Mouse (Mus musculus) heart, adult 9 months (tissue): Measurements from ENCODE around the gene Tomm40l.

ENCODE experiments used
- DNase-seq, 2 experiments: peaks; one replicate each; pipeline ENCODE4 v3.0.0; 2022; ENCODE audit warnings: low spot score in 2 of 2

The Tomm40l gene

GRCm38 (mm10) chr1:171229750-171230149 lies 7.4 kb upstream of the Tomm40l start:
- no peak for DNase-seq

GRCm38 (mm10) chr1:171227879-171228278 lies 5.6 kb upstream of the Tomm40l start:
- DNase-seq, result no peak

GRCm38 (mm10) chr1:171226780-171227179 lies 4.5 kb upstream of the Tomm40l start:
- no peak for DNase-seq

- no peak for DNase-seq
These were observed 2.5 kb upstream of the Tomm40l start, which contains the start of gene Apoa2 for GRCm38 (mm10) chr1:171224857-171225256. TSS of gene Apoa2 (plus strand) at chr1:171225054.

GRCm38 (mm10) chr1:171223796-171224195 lies 1.5 kb upstream of the Tomm40l start:
- DNase-seq, result no peak

- DNase-seq, result no peak
These were observed 854 bp upstream of the Tomm40l start for GRCm38 (mm10) chr1:171223168-171223567.

GRCm38 (mm10) chr1:171221281-171222193 lies 777 bp downstream of the Tomm40l start:
- DNase-seq, result peak in 1 of 2 experiments; percentile 30

GRCm38 (mm10) chr1:171220871-171221270 lies 1.4 kb downstream of the Tomm40l start:
- peak; percentile 67 to 82 for DNase-seq

- no peak for DNase-seq
These were observed 5.9 kb downstream of the Tomm40l start for GRCm38 (mm10) chr1:171216241-171216955.

GRCm38 (mm10) chr1:171213801-171214496 lies 8.4 kb downstream of the Tomm40l start, which contains the start of gene Nr1i3:
TSS of gene Nr1i3 (plus strand) at chr1:171213970.
- no peak for DNase-seq

- no peak for DNase-seq
These were observed 9.5 kb downstream of the Tomm40l start for GRCm38 (mm10) chr1:171212854-171213253.

- no peak for DNase-seq
These were observed 12.9 kb downstream of the Tomm40l start for GRCm38 (mm10) chr1:171209409-171209808.

- DNase-seq, result peak in 1 of 2 experiments; percentile 58
These were observed 16.4 kb downstream of the Tomm40l start for GRCm38 (mm10) chr1:171205704-171206493.

- no peak for DNase-seq
These were observed 18.1 kb downstream of the Tomm40l start for GRCm38 (mm10) chr1:171204249-171204644.

GRCm38 (mm10) chr1:171203471-171204248 lies 18.7 kb downstream of the Tomm40l start:
- DNase-seq, result no peak

- DNase-seq, result no peak
These were observed 21.5 kb downstream of the Tomm40l start for GRCm38 (mm10) chr1:171200769-171201168.

- DNase-seq, result no peak
These were observed 22.8 kb downstream of the Tomm40l start for GRCm38 (mm10) chr1:171199532-171199931.

- DNase-seq, result peak; percentile 84 to 86
These were observed 26.4 kb downstream of the Tomm40l start, which contains the start of gene Pcp4l1 for GRCm38 (mm10) chr1:171195887-171196397. TSS of gene Pcp4l1 (minus strand) at chr1:171196268.

GRCm38 (mm10) chr1:171195046-171195822 lies 27.1 kb downstream of the Tomm40l start:
- DNase-seq, result no peak
